Mouse (Mus musculus): ENCODE results near the gene Olfr313. TPM values are rescaled to one million over a fixed set of nuclear protein-coding genes. Genes with fewer than 3 reads are reported as not detected.
A peak's percentile ranks its signal among the peaks of the same experiment; 100 is the strongest.
"Not testable (repeated sequence)": the region's sequence is repeated elsewhere in the genome, so short reads cannot be mapped to it uniquely, and the experiment has no call there.

Olfr313 gene
- not detected for total RNA-seq (2021)

GRCm38 (mm10) chr11:58814700-58815099 lies at the start of gene Olfr313:
TSS of gene Olfr313 (plus strand) at chr11:58815000.
- DNase-seq (ENCODE audit: low spot score in 2 of 2); intact Hi-C loops (cut with DNase I): not testable (repeated sequence)

GRCm38 (mm10) chr11:58772888-58773287 lies 41.9 kb upstream of the Olfr313 start, which contains the start of gene Olfr315:
TSS of gene Olfr315 (plus strand) at chr11:58773188.
- intact Hi-C loops (cut with DNase I): no loop called here

DNA sequence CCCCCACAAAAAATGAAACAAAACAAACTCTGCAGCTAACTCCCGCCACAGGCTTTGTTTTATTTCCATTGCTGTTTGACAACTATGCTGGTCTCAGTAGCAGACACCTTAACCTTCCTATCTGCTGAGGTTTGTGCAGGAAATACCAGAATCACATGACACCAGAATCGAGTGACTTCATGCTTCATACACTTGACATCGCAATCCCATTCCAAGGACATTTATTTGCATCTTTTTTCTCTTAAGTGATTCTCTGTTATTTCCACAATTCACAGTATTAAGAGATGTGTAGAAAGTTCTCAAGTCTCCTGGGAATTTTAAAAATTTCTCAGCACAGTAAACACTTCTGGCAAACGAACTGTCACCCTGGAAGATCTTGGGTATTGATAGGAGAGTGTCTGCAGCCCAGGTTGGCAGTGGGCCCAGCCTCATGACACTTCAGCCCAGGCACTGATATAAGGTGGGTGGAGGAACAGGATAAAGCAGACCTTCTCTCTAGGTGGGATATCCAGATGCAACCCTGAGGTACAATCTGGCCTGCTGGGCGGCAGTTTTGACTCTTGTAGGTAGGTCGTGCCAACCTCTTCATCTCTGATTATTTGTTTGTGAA lies 32.2 kb upstream of the Olfr313 start, which contains the start of gene Olfr314:
TSS of gene Olfr314 (plus strand) at position 473 of the 610 bp plus-strand sequence.
- intact Hi-C loops (cut with DNase I): no loop called here
- DNase-seq (ENCODE audit: low spot score in 2 of 2): no peak

More at GRCm38 (mm10) chr11:58772888-58773287, 41.9 kb upstream of the Olfr313 start, which contains the start of gene Olfr315:
- DNase-seq (ENCODE audit: low spot score in 2 of 2): no peak

DNA sequence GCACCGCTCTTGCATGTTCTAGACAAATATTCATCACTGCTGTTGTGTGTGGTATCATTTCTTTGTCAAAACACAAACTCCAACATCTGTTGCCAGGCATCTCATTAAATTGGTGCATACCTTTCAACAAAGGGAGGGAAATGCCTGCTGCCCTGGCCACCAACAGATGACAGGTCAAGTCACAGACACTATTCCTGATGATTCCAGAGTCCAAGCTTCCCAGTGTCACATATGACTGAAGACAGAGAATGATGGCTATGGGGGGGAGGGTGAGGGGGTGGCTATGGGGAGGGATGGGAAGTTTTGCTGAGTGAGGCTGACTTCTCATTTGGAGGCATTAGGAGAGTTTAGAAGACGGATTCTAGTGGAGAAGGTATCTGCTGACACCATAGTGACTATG lies 30.6 kb upstream of the Olfr313 start:
- intact Hi-C loops (cut with DNase I): no loop called here
- DNase-seq (ENCODE audit: low spot score in 2 of 2): no peak

GRCm38 (mm10) chr11:58787651-58788050 lies 27.1 kb upstream of the Olfr313 start:
- DNase-seq (ENCODE audit: low spot score in 2 of 2): no peak
- intact Hi-C loops (cut with DNase I): no loop called here

GRCm38 (mm10) chr11:58788346-58788745 lies 26.5 kb upstream of the Olfr313 start:
- no peak for DNase-seq (ENCODE audit: low spot score in 2 of 2)
- intact Hi-C loops (cut with DNase I): no loop called here

- no peak for DNase-seq (ENCODE audit: low spot score in 2 of 2)
- intact Hi-C loops (cut with DNase I): no loop called here
Observed at GRCm38 (mm10) chr11:58789532-58789931, 25.3 kb upstream of the Olfr313 start.

GRCm38 (mm10) chr11:58790053-58790452 lies 24.7 kb upstream of the Olfr313 start:
- no peak for DNase-seq (ENCODE audit: low spot score in 2 of 2)
- intact Hi-C loops (cut with DNase I): no loop called here

GRCm38 (mm10) chr11:58790646-58791045 lies 24.2 kb upstream of the Olfr313 start:
- no peak for DNase-seq (ENCODE audit: low spot score in 2 of 2)
- intact Hi-C loops (cut with DNase I): no loop called here

DNA sequence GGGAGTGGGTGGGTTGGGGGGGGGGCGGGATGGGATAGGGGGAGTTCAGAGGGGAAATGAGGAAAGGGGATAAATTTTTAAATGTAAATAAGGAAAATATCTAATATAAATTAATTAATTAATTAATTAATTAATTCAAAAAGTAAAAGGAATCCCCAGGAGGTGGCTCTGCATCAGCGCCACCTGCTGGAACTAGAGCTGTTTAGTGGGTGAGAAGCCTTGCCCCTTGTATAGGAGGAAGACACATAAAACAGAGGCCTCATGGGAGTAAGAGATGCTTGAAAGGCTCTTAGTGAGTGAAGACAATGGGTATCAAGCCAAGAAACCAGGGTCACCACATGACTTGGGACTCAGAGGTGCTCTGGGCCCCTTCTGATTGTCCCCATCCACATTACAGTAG lies 18.9 kb upstream of the Olfr313 start:
- intact Hi-C loops (cut with DNase I): no loop called here
- no peak for DNase-seq (ENCODE audit: low spot score in 2 of 2)

- peak; percentile 71 to 77 for DNase-seq (ENCODE audit: low spot score in 2 of 2)
- intact Hi-C loops (cut with DNase I): no loop called here
Observed at GRCm38 (mm10) chr11:58796850-58797249, 17.9 kb upstream of the Olfr313 start.

DNA sequence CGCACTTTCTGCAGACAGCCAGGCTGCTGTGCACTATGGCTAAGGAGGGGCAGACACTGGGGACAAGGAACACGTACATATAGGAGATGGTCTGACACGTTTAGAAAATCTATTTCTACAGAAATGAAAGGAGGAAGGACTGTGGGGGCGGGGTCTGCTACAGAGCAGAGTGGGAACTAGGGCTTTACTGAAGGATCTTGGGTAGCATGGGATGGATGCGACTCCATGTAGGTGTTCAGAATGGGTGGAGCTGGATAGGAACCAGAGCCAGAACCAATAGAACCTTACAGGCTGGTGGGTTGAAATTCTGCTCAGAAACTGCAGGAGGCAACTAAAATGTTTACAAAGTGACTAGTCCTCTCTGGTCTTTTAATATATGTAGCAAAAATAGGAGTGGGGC lies 15.1 kb upstream of the Olfr313 start:
- DNase-seq (ENCODE audit: low spot score in 2 of 2): peak; percentile 22 to 30
- intact Hi-C loops (cut with DNase I): no loop called here

DNA sequence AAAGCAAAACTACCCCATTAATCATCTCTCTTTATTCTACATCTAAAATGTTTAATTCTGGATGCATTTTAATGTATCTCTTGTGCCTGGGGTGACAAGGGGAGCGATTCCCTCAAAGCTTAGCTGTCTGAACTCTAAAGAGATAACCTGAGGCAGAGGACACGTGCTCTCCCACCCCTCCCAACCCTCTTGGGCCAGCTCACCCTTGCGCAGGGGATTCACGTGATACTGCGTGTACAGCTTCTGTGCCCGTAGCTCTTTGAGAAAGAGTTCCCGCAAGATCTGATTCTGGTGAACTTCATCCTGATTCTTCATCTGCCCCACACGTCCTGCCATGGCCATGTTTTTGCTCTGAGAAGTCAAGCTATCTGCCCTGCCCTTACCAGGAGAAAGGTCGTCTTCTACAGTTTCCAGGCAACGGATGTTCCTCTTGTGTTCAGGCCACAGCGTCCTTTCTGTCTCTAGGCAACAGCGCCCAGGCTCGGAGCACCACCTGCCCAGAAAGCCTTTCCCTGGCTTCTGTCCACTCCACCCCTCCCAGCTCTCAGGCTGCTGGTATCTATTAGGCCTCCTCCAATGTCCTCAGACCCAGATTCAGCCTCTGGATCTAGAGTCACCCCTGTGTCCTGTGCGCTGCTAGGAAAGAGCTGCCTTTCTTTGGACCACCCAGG lies 13.1 kb upstream of the Olfr313 start, which contains the start of gene Fam183b:
TSS of gene Fam183b (minus strand) at position 403 of the 671 bp plus-strand sequence.
- DNase-seq (ENCODE audit: low spot score in 2 of 2): peak in 1 of 2 experiments; percentile 23
- intact Hi-C loops (cut with DNase I): no loop called here

DNA sequence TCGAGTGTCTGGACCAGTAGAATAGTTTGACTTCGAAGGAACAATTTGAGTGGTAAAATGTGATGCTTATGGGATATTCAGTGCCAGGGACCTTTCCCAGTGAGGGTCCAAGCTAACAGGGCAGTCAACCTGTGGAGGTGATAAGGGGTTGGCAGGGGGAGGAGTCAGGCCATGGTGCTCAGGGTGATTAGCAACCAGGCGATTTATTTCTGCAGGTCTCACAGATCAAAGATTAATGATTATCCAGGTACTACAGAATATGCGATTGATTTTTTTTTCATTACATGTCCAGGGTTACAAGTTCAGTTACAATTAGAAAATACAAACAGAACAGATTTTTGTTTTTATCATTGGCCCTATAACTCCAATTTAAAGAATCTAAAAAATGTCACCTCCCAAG lies 10.9 kb upstream of the Olfr313 start:
- intact Hi-C loops (cut with DNase I): no loop called here
- DNase-seq (ENCODE audit: low spot score in 2 of 2): no peak

DNA sequence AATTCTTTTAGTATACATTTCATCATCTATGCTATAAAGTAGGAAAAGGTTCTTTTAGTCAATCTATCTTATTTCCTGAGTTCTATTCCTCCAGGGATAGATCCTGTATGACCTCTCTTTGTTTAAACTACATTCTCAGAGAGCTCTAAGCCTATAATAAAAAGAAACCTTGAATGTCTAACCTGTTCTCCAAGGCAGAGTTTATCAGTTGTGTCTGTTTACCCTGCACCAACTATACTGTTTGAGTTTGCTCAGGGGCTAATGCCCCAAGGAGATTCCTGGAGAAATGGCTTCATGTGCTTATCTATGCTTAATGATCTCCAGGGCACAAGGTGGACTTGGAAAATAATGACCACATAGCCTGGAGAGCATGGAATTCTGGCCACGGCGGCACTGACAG lies 10.4 kb upstream of the Olfr313 start:
- no peak for DNase-seq (ENCODE audit: low spot score in 2 of 2)
- intact Hi-C loops (cut with DNase I): no loop called here

- intact Hi-C loops (cut with DNase I): no loop called here
Observed at GRCm38 (mm10) chr11:58812001-58812400, 2.8 kb upstream of the Olfr313 start.

DNA sequence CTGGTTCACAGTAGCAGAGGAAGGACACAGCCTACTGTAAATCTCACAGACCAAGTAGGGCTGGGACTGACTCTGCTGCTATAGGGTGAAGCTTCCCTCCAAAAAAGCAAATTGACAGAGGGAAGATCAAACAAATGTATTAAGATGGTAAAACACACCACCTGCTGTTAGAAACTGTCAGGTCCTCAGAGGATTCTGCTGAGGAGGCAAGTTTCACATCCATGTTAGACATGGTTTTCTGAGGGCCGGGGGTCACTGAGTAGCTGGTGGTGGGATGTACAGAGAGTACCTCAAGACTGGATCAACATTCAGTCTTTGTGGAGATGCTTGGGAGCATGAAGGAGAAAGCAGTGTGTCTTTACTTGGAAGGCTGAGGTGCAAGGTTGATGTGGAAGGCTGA lies 876 bp downstream of the Olfr313 start:
- DNase-seq (ENCODE audit: low spot score in 2 of 2): no peak

More at GRCm38 (mm10) chr11:58812001-58812400, 2.8 kb upstream of the Olfr313 start:
- DNase-seq (ENCODE audit: low spot score in 2 of 2): no peak

GRCm38 (mm10) chr11:58828937-58829336 lies 14.1 kb downstream of the Olfr313 start, which contains the start of gene Olfr312:
TSS of gene Olfr312 (plus strand) at chr11:58829237.
- DNase-seq (ENCODE audit: low spot score in 2 of 2); intact Hi-C loops (cut with DNase I): not testable (repeated sequence)

More for the DNA sequence above, 876 bp downstream of the Olfr313 start:
- intact Hi-C loops (cut with DNase I): no loop called here

DNA sequence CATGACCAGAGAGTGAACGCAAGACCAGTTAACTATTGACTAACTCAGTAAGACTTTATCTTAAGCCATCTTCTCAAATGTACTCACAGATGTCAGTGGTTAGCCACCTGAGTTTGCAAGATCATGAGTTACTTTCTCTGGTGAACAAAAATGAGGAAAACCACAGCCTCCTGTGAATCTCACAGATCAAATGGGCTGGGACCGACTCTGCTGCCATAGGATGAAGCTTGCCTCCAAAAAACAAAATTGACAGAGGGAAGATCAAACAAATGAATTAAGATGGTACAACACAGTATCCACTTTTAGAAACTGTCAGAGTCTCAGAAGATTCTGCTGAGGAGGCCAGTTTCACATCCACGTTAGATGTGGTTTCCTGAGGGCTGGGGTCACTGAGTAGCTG lies 15.0 kb downstream of the Olfr313 start:
- intact Hi-C loops (cut with DNase I): no loop called here
- no peak for DNase-seq (ENCODE audit: low spot score in 2 of 2)

GRCm38 (mm10) chr11:58832541-58832940 lies 17.7 kb downstream of the Olfr313 start:
- DNase-seq (ENCODE audit: low spot score in 2 of 2); intact Hi-C loops (cut with DNase I): not testable (repeated sequence)

DNA sequence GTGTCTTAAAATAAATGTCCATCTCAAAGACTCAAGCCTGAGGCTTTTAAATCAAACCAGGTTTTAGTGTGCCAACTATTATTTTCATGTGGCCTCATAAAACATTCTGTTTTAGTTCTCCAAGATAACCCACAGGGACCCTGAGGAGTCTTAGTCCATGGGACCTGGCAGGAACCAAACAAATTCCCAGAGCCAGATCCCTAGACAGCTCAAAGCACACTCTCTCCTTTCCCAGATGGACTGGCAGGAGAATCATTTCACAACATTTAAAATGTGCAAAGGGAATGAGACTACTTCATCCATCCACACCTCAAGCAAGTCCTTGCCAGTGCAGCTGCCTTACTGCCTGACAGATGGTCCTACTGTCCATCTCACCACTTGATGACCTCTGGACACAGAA lies 24.2 kb downstream of the Olfr313 start, which contains the start of gene Olfr311:
TSS of gene Olfr311 (plus strand) at position 301 of the 400 bp plus-strand sequence.
- intact Hi-C loops (cut with DNase I): not testable (repeated sequence)

More for the DNA sequence above, 24.2 kb downstream of the Olfr313 start, which contains the start of gene Olfr311:
- not testable (repeated sequence) for DNase-seq (ENCODE audit: low spot score in 2 of 2)
